Mouse (Mus musculus) hindbrain, embryonic 13.5 days (tissue): ENCODE results near the gene Il21r. TPM values are rescaled to one million over a fixed set of nuclear protein-coding genes. Genes with fewer than 3 reads are reported as not detected.

ENCODE experiments used
- ATAC-seq: fragments of 200-750 bp; cut with Nextera tagmentation; 2 replicates; pipeline ENCODE4 v1.8.0; 2017; ENCODE audit warnings: moderate TSS enrichment; ENCODE audit not compliant: low FRiP score
- H3K27ac ChIP-seq: fragments of 300-500 bp; sonication (generic); 2 replicates; pipeline ENCODE4 v1.5.1; 2015; ENCODE audit warnings: inconsistent platforms, mild to moderate bottlenecking, moderate library complexity
- H3K27me3 ChIP-seq: fragments of 300-500 bp; sonication (generic); 2 replicates; pipeline ENCODE4 v1.6.1; 2015; ENCODE audit warnings: mild to moderate bottlenecking, inconsistent platforms
- H3K36me3 ChIP-seq: fragments of 300-500 bp; sonication (generic); 2 replicates; pipeline ENCODE4 v1.6.1; 2015; ENCODE audit warnings: mild to moderate bottlenecking, inconsistent platforms
- H3K4me1 ChIP-seq: fragments of 300-500 bp; sonication (generic); replicated peaks from 2 replicates; pipeline ENCODE4 v1.6.1; 2015; ENCODE audit warnings: inconsistent platforms
- H3K4me2 ChIP-seq: fragments of 300-500 bp; sonication (generic); 2 replicates; pipeline ENCODE4 v1.6.1; 2015; ENCODE audit warnings: inconsistent platforms, mild to moderate bottlenecking, moderate library complexity
- H3K4me3 ChIP-seq: fragments of 300-500 bp; sonication (generic); 2 replicates; pipeline ENCODE4 v1.5.1; 2015; ENCODE audit warnings: mild to moderate bottlenecking, inconsistent platforms
- H3K9ac ChIP-seq: fragments of 300-500 bp; sonication (generic); 2 replicates; pipeline ENCODE4 v1.6.1; 2015; ENCODE audit warnings: mild to moderate bottlenecking, inconsistent platforms
- H3K9me3 ChIP-seq: fragments of 300-500 bp; sonication (generic); 2 replicates; pipeline ENCODE4 v1.6.1; 2016; ENCODE audit warnings: inconsistent platforms
- WGBS: fragments of 180-500 bp; shearing (Covaris S2); methylation state at CpG from one replicate; pipeline ENCODE4 v1.1.7; 2015; 5-methylcytosine and 5-hydroxymethylcytosine counted together
- polyA plus RNA-seq: library from polyadenylated mRNA; unstranded; fragments of >200 nt; fragmentation: Nextera tagmentation; extraction: Ambion mirVana; gene quantifications from 2 replicates; pipeline ENCODE4 v1.2.1, GENCODE M21; 2015

The Il21r gene
- polyA plus RNA-seq, 1 experiment from 2014 or later: 0.69 TPM

GRCm38 (mm10) chr7:125678756-125679155 is 75.5 kb downstream of the Il21r start:
- no peak for ATAC-seq
- Histone ChIP-seq H3K27ac (peak overlapping the region; percentile 32; the same call in 1 of the 2 replicates), H3K36me3 (peaks cover 92% of the 10 kb centered on the region), H3K9me3 (no peaks in the 10 kb centered on the region), H3K4me1 (no peaks in the 10 kb centered on the region), H3K9ac (no peak overlapping the region), H3K27me3 (no peaks in the 10 kb centered on the region), H3K4me2 (no peak overlapping the region), H3K4me3 (no peak overlapping the region)
- WGBS: 70% methylated on average over 8 of the region's 8 CpGs

- no peaks in the 10 kb centered on the region for H3K4me1 ChIP-seq
- no peak overlapping the region for H3K4me2 ChIP-seq
- H3K27ac ChIP-seq: no peak overlapping the region
- 86% methylated on average over 9 of the region's 9 CpGs for WGBS
- H3K36me3 ChIP-seq: peaks cover 83% of the 10 kb centered on the region
- ATAC-seq: no peak
- no peak overlapping the region for H3K4me3 ChIP-seq
- H3K9ac ChIP-seq: no peak overlapping the region
- H3K9me3 ChIP-seq: no peaks in the 10 kb centered on the region
- H3K27me3 ChIP-seq: no peaks in the 10 kb centered on the region
These were observed 76.7 kb downstream of the Il21r start for GRCm38 (mm10) chr7:125679936-125680335.

Other genes starting within 250 kb of the Il21r start
- gene Kdm8, start 158.8 kb upstream of the Il21r start, polyA plus RNA-seq: 5.4 and 5.9 TPM in 2 replicates
- gene Nsmce1, start 111.8 kb upstream of the Il21r start, polyA plus RNA-seq: 104 TPM in 2 replicates
- 4.1 and 4.2 TPM in 2 replicates for gene Il4ra, start 51.3 kb upstream of the Il21r start, polyA plus RNA-seq
- 31.0 and 31.8 TPM in 2 replicates for gene Gtf3c1, start 104.4 kb downstream of the Il21r start, polyA plus RNA-seq
- 6.8 and 7.6 TPM in 2 replicates for gene D430042O09Rik, start 104.5 kb downstream of the Il21r start, polyA plus RNA-seq